Mouse (Mus musculus): ENCODE measurements at regions not wholly inside any gene's neighbourhood (a gene's known extent, or its start where the extent isn't known, plus 50 kb on each side); places are given as distances from the start of the nearest gene placed in this dataset.

- no peak for DNase-seq (ENCODE audit: low read depth, low spot score)
Observed at GRCm38 (mm10) chr1:35715931-35716330, 352.3 kb upstream of the Hs6st1 start.

GRCm38 (mm10) chr1:35717166-35717565, 351.0 kb upstream of the Hs6st1 start:
- DNase-seq (ENCODE audit: low read depth, low spot score) = no peak

GRCm38 (mm10) chr1:35717659-35718058, 350.5 kb upstream of the Hs6st1 start:
- no peak for DNase-seq (ENCODE audit: low read depth, low spot score)

GRCm38 (mm10) chr1:35720063-35720462, 348.1 kb upstream of the Hs6st1 start:
- no peak for DNase-seq (ENCODE audit: low read depth, low spot score)

- DNase-seq (ENCODE audit: low read depth, low spot score) = no peak
Observed at GRCm38 (mm10) chr1:35724366-35724900, 343.8 kb upstream of the Hs6st1 start.

- DNase-seq (ENCODE audit: low read depth, low spot score) = peak; percentile 70
Observed at GRCm38 (mm10) chr1:35726596-35726995, 341.6 kb upstream of the Hs6st1 start.

GRCm38 (mm10) chr1:35727310-35727990, 340.8 kb upstream of the Hs6st1 start:
- DNase-seq (ENCODE audit: low read depth, low spot score) = no peak

GRCm38 (mm10) chr1:35729785-35730295, 338.4 kb upstream of the Hs6st1 start:
- DNase-seq (ENCODE audit: low read depth, low spot score) = peak; percentile 30

GRCm38 (mm10) chr1:35730309-35730708, 337.9 kb upstream of the Hs6st1 start:
- DNase-seq (ENCODE audit: low read depth, low spot score) = peak; percentile 6

- no peak for DNase-seq (ENCODE audit: low read depth, low spot score)
Observed at GRCm38 (mm10) chr1:35736247-35736646, 332.0 kb upstream of the Hs6st1 start.

GRCm38 (mm10) chr1:35749603-35750002, 318.6 kb upstream of the Hs6st1 start:
- DNase-seq (ENCODE audit: low read depth, low spot score) = peak; percentile 24

GRCm38 (mm10) chr1:35750092-35750521, 318.1 kb upstream of the Hs6st1 start:
- DNase-seq (ENCODE audit: low read depth, low spot score) = peak; percentile 22

GRCm38 (mm10) chr1:35752636-35753035, 315.6 kb upstream of the Hs6st1 start:
- no peak for DNase-seq (ENCODE audit: low read depth, low spot score)

GRCm38 (mm10) chr1:35754170-35754569, 314.0 kb upstream of the Hs6st1 start:
- DNase-seq (ENCODE audit: low read depth, low spot score) = no peak

- peak; percentile 87 for DNase-seq (ENCODE audit: low read depth, low spot score)
Observed at GRCm38 (mm10) chr1:35759010-35759409, 309.2 kb upstream of the Hs6st1 start.

- peak; percentile 81 for DNase-seq (ENCODE audit: low read depth, low spot score)
Observed at GRCm38 (mm10) chr1:35759600-35759999, 308.6 kb upstream of the Hs6st1 start.

- DNase-seq (ENCODE audit: low read depth, low spot score) = no peak
Observed at GRCm38 (mm10) chr1:35763051-35763450, 305.1 kb upstream of the Hs6st1 start.

- DNase-seq (ENCODE audit: low read depth, low spot score) = no peak
Observed at GRCm38 (mm10) chr1:35763456-35763855, 304.7 kb upstream of the Hs6st1 start.

GRCm38 (mm10) chr1:35764068-35764467, 304.1 kb upstream of the Hs6st1 start:
- no peak for DNase-seq (ENCODE audit: low read depth, low spot score)

GRCm38 (mm10) chr1:35765692-35766091, 302.5 kb upstream of the Hs6st1 start:
- peak; percentile 26 for DNase-seq (ENCODE audit: low read depth, low spot score)

GRCm38 (mm10) chr1:35766271-35766670, 301.9 kb upstream of the Hs6st1 start:
- DNase-seq (ENCODE audit: low read depth, low spot score) = no peak

GRCm38 (mm10) chr1:35772567-35772966, 295.6 kb upstream of the Hs6st1 start:
- DNase-seq (ENCODE audit: low read depth, low spot score) = peak; percentile 66

- DNase-seq (ENCODE audit: low read depth, low spot score) = no peak
Observed at GRCm38 (mm10) chr1:35774566-35774965, 293.6 kb upstream of the Hs6st1 start.

Measured in brain, adult 2 months (tissue).